Mouse (Mus musculus) left cerebral cortex, postnatal 10 days (tissue): ENCODE measurements around the gene Txk. TPM values are rescaled to one million over a fixed set of nuclear protein-coding genes. Genes with fewer than 3 reads are reported as not detected.

Experiments used
- DNase-seq, 2 experiments: peaks; one replicate each; pipeline ENCODE4 v3.0.0; 2021 to 2022; ENCODE audit warnings: low spot score in 2 of 2, mixed read lengths in 1 of 2; ENCODE audit errors: extremely low spot score in 1 of 2
- intact Hi-C: fragments of 180-260 bp; cut with DNase I; formaldehyde crosslinking; loops from one replicate; pipeline ENCODE4 v1.15.1; 2025
- total RNA-seq, 2 experiments: library from RNA; stranded (reverse); gene quantifications; 2 replicates each; pipeline ENCODE4 v1.2.3; 2021

Txk gene
- total RNA-seq, result under 1 TPM; 0.49 to 0.56 TPM

- DNase-seq, result no peak
- intact Hi-C loops, result no loop called here
These were observed at the start of gene Txk for GRCm38 (mm10) chr5:72752585-72752984. Gene Txk (minus strand): TSS chr5:72752777.

GRCm38 (mm10) chr5:72798563-72798962, 46.0 kb upstream of the Txk start:
- intact Hi-C loops, result no loop called here
- DNase-seq, result no peak

- peak in 1 of 2 experiments; percentile 53 for DNase-seq
- intact Hi-C loops, result no loop called here
These were observed 43.6 kb upstream of the Txk start for GRCm38 (mm10) chr5:72796186-72796613.

- DNase-seq, result no peak
- intact Hi-C loops, result no loop called here
These were observed 40.8 kb upstream of the Txk start for GRCm38 (mm10) chr5:72793309-72793850.

- DNase-seq, result no peak
- intact Hi-C loops, result no loop called here
These were observed 39.2 kb upstream of the Txk start for GRCm38 (mm10) chr5:72791789-72792188.

- no peak for DNase-seq
- intact Hi-C loops, result no loop called here
These were observed 38.8 kb upstream of the Txk start for GRCm38 (mm10) chr5:72791386-72791785.

GRCm38 (mm10) chr5:72785451-72785850, 32.9 kb upstream of the Txk start:
- intact Hi-C loops, result no loop called here
- no peak for DNase-seq

GRCm38 (mm10) chr5:72784719-72785118, 32.1 kb upstream of the Txk start:
- no peak for DNase-seq
- intact Hi-C loops, result no loop called here

GRCm38 (mm10) chr5:72783957-72784356, 31.4 kb upstream of the Txk start:
- DNase-seq, result no peak

GRCm38 (mm10) chr5:72783123-72783522, 30.5 kb upstream of the Txk start:
- DNase-seq, result no peak
- intact Hi-C loops, result no loop called here

More at GRCm38 (mm10) chr5:72783957-72784356, 31.4 kb upstream of the Txk start:
- intact Hi-C loops, result no loop called here

- intact Hi-C loops, result no loop called here
- DNase-seq, result no peak
These were observed 29.2 kb upstream of the Txk start for GRCm38 (mm10) chr5:72781776-72782175.

- no peak for DNase-seq
- intact Hi-C loops, result no loop called here
These were observed 24.0 kb upstream of the Txk start for GRCm38 (mm10) chr5:72776595-72776994.

GRCm38 (mm10) chr5:72776127-72776526, 23.6 kb upstream of the Txk start:
- intact Hi-C loops, result no loop called here
- DNase-seq, result no peak

- DNase-seq, result no peak
- intact Hi-C loops, result no loop called here
These were observed 17.3 kb upstream of the Txk start for GRCm38 (mm10) chr5:72769841-72770240.

- DNase-seq, result no peak
- intact Hi-C loops, result no loop called here
These were observed 11.0 kb upstream of the Txk start for GRCm38 (mm10) chr5:72763546-72763945.

- intact Hi-C loops, result no loop called here
These were observed 10.4 kb upstream of the Txk start for GRCm38 (mm10) chr5:72763025-72763424.

GRCm38 (mm10) chr5:72761758-72762157, 9.2 kb upstream of the Txk start:
- intact Hi-C loops, result no loop called here
- no peak for DNase-seq

More at GRCm38 (mm10) chr5:72763025-72763424, 10.4 kb upstream of the Txk start:
- no peak for DNase-seq

GRCm38 (mm10) chr5:72761237-72761636, 8.7 kb upstream of the Txk start:
- no peak for DNase-seq
- intact Hi-C loops, result no loop called here

GRCm38 (mm10) chr5:72758925-72759924, 6.6 kb upstream of the Txk start:
- DNase-seq, result no peak
- intact Hi-C loops, result loop anchor here (5.0 kb wide), 3 partner anchors 47 to 407 kb away; partner anchors contain the start of gene Nfxl1
